Mouse (Mus musculus): ENCODE measurements around the gene Slc41a1.
"Not testable (repeated sequence)": the region's sequence is repeated elsewhere in the genome, so short reads cannot be mapped to it uniquely, and the experiment has no call there.

The Slc41a1 gene
- long read RNA-seq, experiment 1, partial matches to known transcripts: 9 of 15 reads
- long read RNA-seq, experiment 1, other reads (novel, unspliced or antisense): 6 of 15 reads
- long read RNA-seq, experiment 2, partial matches to known transcripts: 13 of 19 reads
- long read RNA-seq, experiment 2, other reads (novel, unspliced or antisense): 6 of 19 reads

- intact Hi-C loops (cut with DNase I): no loop called here
These were observed at the start of gene Slc41a1 for GRCm38 (mm10) chr1:131827207-131827786. Gene Slc41a1, plus strand, starts transcription at chr1:131827493.

- intact Hi-C loops (cut with DNase I): no loop called here
These were observed 32.7 kb upstream of the Slc41a1 start for GRCm38 (mm10) chr1:131794591-131794990.

GRCm38 (mm10) chr1:131795171-131795570 lies 32.1 kb upstream of the Slc41a1 start:
- intact Hi-C loops (cut with DNase I): no loop called here

GRCm38 (mm10) chr1:131797202-131797909 lies 29.9 kb upstream of the Slc41a1 start, which contains the start of gene Pm20d1:
Gene Pm20d1, plus strand, starts transcription at chr1:131797381.
- intact Hi-C loops (cut with DNase I): no loop called here

GRCm38 (mm10) chr1:131800001-131800400 lies 27.3 kb upstream of the Slc41a1 start:
- intact Hi-C loops (cut with DNase I): no loop called here

GRCm38 (mm10) chr1:131801071-131801470 lies 26.2 kb upstream of the Slc41a1 start:
- intact Hi-C loops (cut with DNase I): no loop called here

- intact Hi-C loops (cut with DNase I): no loop called here
These were observed 24.6 kb upstream of the Slc41a1 start for GRCm38 (mm10) chr1:131802652-131803051.

- intact Hi-C loops (cut with DNase I): no loop called here
These were observed 23.1 kb upstream of the Slc41a1 start for GRCm38 (mm10) chr1:131804166-131804565.

GRCm38 (mm10) chr1:131808986-131809385 lies 18.3 kb upstream of the Slc41a1 start:
- intact Hi-C loops (cut with DNase I): no loop called here

- intact Hi-C loops (cut with DNase I): no loop called here
These were observed 17.6 kb upstream of the Slc41a1 start for GRCm38 (mm10) chr1:131809651-131810050.

GRCm38 (mm10) chr1:131811393-131811792 lies 15.9 kb upstream of the Slc41a1 start:
- intact Hi-C loops (cut with DNase I): no loop called here

GRCm38 (mm10) chr1:131812006-131812405 lies 15.3 kb upstream of the Slc41a1 start:
- intact Hi-C loops (cut with DNase I): no loop called here

- intact Hi-C loops (cut with DNase I): no loop called here
These were observed 14.5 kb upstream of the Slc41a1 start for GRCm38 (mm10) chr1:131812631-131813295.

GRCm38 (mm10) chr1:131813731-131814130 lies 13.6 kb upstream of the Slc41a1 start:
- intact Hi-C loops (cut with DNase I): no loop called here

GRCm38 (mm10) chr1:131814191-131814590 lies 13.1 kb upstream of the Slc41a1 start:
- intact Hi-C loops (cut with DNase I): no loop called here

- intact Hi-C loops (cut with DNase I): no loop called here
These were observed 10.4 kb upstream of the Slc41a1 start for GRCm38 (mm10) chr1:131816886-131817285.

GRCm38 (mm10) chr1:131820353-131820752 lies 6.9 kb upstream of the Slc41a1 start:
- intact Hi-C loops (cut with DNase I): not testable (repeated sequence)

GRCm38 (mm10) chr1:131820887-131821328 lies 6.4 kb upstream of the Slc41a1 start:
- intact Hi-C loops (cut with DNase I): no loop called here

GRCm38 (mm10) chr1:131822292-131822691 lies 5.0 kb upstream of the Slc41a1 start:
- intact Hi-C loops (cut with DNase I): no loop called here

- intact Hi-C loops (cut with DNase I): no loop called here
These were observed 4.3 kb upstream of the Slc41a1 start for GRCm38 (mm10) chr1:131822856-131823492.

- intact Hi-C loops (cut with DNase I): no loop called here
These were observed 3.7 kb upstream of the Slc41a1 start for GRCm38 (mm10) chr1:131823563-131823962.

All from adrenal gland (tissue).